Mouse (Mus musculus): ENCODE results near the gene Ablim1. TPM values are rescaled to one million over a fixed set of nuclear protein-coding genes. Genes with fewer than 3 reads are reported as not detected.

Gene Ablim1
- total RNA-seq, 2 experiments from 2014 or later: 417 to 451 TPM

DNA sequence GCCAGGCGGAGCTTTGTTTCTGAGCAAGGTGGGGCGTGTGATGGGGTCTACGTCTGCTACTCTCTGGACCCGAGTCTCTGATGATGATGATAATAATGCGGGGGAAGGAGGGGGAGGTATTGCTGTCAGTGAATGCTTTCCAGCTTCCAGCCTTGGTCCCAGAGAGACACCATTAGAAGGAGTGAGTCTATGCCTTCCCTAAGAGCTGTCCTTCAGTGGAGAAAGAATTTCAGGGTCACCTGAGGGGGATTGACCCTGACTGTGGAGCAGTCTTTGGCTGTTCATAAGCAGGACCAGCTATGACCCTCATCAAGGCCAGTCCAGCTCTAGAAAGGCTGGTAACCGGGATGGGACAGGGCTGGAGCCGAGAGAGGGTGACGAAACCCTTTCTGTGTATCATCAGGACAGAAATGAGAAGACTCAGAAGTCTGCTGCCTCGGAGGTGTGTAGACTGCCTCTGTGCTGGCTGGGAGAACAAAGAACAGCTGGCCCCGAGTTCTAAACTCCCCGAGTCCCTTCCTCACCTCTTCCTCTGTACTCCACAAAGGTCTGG is 370 bp upstream of the Ablim1 start:
- intact Hi-C loops (cut with DNase I): no loop called here
- no peak for DNase-seq (ENCODE audit: low spot score)

DNA sequence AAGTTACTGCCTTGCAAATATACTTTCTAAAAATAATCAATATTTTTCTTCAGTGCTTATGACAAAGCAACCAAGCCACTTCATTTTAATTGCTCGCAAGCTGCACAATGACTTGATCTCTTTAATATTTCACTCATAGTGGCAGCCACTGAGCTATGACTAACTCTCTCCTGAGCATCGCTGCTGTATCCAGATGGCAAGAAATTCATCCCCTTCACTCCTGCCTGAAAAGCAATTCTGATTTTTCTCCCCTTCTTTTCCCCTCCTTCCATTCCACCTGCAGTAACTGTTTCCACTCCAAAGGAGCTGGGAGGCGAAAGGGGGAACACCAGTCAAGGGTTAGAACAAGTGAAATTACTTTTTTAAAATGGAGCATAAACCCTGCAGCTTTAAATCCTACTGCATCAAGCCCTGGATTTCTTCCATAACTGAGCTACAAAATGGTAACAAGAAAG is 801 bp downstream of the Ablim1 start:
- intact Hi-C loops (cut with DNase I): loop anchor here (2.0 to 5.0 kb wide), 3 partner anchors 17 to 117 kb away; no protein-coding TSS in a partner anchor
- DNase-seq (ENCODE audit: low spot score): no peak

DNA sequence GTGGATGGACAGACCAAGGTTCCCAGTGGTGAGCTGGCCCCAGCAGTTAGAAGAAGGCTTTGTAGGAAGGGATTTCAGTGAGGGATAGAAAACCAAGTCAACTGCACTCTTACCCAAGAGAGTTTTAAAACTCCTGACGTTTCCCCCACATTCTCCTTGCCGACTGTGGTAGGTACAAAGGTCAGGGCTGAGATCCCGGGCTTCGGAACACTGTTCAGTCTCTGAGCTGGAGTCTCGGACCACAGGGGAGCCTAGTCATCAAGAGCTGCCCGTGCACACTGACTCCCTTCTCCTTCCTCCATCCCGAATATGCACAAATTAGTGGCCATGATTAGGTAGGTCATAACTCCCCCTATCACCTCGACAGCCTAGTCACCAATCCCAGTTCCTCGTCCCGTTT is 1.5 kb downstream of the Ablim1 start:
- intact Hi-C loops (cut with DNase I): loop anchor here (2.0 to 5.0 kb wide), 3 partner anchors 16 to 116 kb away; no protein-coding TSS in a partner anchor
- no peak for DNase-seq (ENCODE audit: low spot score)

DNA sequence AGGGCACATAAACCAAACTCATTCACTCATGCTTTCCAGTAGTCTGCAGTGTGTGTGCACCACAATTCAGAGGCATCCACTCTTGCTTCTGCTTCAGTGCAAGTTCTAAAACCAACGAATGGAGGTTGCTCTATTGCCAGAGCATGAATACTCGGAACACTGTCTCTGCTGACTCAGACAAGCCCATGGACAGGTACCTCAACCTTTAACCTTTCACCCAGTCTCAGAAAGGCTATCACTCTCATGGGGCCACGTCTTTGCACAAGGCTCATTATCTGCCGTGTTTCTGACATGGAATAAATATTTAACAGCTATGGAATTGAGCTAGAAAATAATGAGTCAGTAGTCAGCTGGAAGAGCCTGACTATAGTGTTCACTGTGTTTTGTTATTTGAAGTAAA is 4.7 kb downstream of the Ablim1 start:
- no peak for DNase-seq (ENCODE audit: low spot score)
- intact Hi-C loops (cut with DNase I): loop anchor here (5.0 kb wide), 1 partner anchor 113 kb away; no protein-coding TSS in a partner anchor

DNA sequence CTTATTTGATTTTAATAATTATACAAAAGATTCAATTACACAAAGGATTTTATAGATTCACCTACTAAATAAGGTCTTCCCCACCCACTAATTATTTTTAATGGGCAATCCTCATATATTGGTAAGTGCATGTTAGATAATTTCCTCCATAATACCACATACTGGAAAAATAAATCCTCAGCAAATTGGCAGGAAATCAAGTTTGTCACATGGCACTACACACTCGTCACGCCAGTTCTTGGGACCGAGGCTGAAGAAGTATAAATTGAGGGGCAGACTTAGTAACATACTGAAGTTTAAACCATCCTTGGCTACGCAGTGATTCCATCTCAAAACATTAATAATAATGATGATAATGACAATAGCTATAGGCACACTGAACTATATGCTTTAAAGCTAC is 8.1 kb downstream of the Ablim1 start:
- no peak for DNase-seq (ENCODE audit: low spot score)
- intact Hi-C loops (cut with DNase I): no loop called here

DNA sequence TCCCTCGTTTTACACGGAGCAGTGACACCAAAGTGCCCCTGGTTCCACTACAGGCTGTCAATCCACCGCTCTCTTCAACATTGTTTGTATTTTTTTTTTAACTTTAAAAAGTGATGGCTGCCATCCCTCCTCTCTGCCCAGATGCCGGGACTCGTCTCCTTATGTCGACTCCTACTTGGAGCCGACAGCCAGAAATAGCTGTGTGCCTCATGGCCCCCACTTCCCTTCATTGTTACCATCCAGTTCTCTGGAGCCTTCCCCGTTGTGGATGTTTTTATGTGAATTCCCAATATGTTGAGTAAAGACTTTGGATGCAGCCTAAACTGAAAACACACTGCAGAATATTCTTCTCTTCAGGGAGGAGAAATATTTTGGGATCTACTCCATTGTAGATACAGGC is 8.7 kb downstream of the Ablim1 start:
- DNase-seq (ENCODE audit: low spot score): no peak
- intact Hi-C loops (cut with DNase I): no loop called here

DNA sequence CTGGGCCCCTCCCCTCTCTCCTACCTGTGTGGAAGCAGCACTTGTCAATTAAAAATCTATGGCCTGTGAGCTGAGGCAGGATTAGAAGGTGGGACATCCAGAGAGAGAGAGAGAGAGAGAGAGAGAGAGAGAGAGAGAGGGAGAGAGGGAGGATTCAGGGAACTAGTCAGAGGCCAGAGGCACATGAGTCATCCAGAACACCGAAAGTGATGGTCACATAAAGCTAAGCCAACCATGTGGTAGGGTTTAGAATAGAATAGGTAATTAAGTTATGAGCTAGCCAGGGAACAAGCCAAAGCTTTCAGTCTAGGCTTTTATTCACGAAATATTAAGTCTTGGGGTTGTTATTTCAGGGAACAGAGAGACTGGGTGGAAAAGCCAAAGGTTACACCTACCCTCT is 10.1 kb downstream of the Ablim1 start:
- intact Hi-C loops (cut with DNase I): no loop called here
- DNase-seq (ENCODE audit: low spot score): no peak

DNA sequence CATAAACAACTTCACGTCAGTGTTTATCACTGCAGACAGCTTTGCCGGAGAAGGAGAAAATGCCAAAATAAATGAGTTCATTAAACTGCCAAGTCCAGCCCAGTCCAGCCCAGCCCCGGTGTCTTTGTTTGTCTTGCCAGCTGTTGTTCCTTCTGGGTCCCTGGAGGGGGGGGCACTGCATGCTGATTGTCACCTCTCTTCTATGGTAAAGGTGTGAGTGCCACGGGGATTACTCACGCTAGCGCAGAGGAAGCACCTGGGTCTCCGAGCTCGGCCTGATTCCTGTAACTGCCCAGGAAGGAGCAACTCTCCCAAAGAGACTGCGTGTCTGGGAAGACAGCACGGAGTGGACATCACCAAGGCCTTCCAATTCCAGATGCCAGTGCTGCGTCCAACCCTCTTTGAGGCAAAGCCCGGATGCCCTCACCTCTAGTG is 12.7 kb downstream of the Ablim1 start:
- intact Hi-C loops (cut with DNase I): no loop called here
- DNase-seq (ENCODE audit: low spot score): peak; percentile 17

DNA sequence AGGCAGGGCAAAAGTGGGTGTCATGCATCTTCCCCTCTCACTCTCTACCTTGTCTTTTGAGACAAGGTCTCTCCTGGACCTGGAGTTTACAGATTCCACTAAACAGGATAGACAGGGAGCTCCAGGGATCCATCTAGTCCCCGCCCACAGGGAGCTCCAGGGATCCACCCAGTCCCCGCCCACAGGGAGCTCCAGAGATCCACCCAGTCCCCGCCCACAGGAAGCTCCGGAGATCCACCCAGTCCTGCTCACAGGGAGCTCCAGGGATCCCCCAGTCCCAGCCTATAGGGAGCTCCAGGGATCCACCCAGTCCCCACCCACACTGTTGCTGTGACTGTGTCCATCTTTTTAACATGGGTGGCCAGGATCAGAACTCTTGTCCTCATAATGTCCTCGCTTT is 16.7 kb downstream of the Ablim1 start:
- DNase-seq (ENCODE audit: low spot score): no peak
- intact Hi-C loops (cut with DNase I): no loop called here

DNA sequence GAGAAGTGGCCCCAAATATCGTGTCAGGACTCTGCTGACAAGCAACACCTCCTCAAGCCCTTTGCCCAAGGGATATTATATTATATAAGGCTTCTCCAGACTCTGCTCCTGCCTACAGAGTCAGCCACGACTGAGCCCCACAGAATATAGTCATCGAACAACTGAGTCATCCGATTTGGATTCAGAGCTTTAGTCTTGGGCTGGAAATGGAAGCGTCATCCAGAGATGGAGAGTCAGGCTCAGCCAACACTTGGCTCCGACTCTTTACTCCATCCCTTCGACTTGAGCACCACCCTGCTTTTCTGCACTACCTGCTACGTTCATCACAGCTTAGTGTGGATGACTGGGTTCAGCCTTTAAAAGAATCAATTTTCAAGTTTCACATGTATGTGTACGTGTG is 17.3 kb downstream of the Ablim1 start:
- no peak for DNase-seq (ENCODE audit: low spot score)
- intact Hi-C loops (cut with DNase I): loop anchor here (2.0 kb wide), 1 partner anchor 15 kb away; no protein-coding TSS in a partner anchor

DNA sequence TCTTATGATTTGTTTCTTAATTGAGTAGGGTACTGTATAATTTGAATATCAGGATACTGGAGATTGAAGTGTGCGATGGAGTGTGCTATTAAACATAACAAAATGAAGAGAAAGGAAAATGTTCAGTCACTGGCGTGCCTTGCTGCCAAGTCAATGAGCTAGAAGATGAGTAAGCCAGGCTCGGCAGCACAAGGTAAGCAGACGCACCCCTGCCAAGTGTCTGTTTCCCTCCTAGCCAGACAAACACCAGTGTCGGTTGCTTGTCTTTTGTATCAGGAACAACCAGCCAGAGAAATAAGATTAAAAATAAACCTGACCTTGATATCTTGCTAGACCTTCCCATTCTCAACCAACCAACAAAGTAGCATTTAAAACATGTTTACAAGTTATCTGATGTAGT is 18.2 kb downstream of the Ablim1 start:
- intact Hi-C loops (cut with DNase I): loop anchor here (2.0 kb wide), 1 partner anchor 16 kb away; no protein-coding TSS in a partner anchor
- no peak for DNase-seq (ENCODE audit: low spot score)

DNA sequence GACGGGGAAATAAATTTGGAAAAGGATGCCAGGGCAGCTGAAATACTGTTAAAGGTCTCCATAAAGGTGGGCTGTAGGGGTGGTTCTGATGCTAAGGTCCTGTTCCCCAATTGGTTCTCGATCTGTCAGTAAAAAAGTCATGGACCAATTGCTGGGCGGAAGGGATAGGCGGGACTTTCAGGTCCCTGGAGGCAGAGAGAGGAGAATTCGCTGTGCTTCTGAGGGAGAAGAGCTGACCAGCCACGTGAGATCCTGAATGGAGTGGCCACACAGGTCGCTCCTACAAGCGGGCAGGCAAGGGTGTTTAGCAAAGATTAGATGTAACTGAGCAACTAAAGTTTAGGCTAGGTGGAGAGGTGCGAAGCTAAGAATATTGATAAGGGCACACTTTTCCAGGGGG is 19.2 kb downstream of the Ablim1 start:
- intact Hi-C loops (cut with DNase I): no loop called here
- no peak for DNase-seq (ENCODE audit: low spot score)

DNA sequence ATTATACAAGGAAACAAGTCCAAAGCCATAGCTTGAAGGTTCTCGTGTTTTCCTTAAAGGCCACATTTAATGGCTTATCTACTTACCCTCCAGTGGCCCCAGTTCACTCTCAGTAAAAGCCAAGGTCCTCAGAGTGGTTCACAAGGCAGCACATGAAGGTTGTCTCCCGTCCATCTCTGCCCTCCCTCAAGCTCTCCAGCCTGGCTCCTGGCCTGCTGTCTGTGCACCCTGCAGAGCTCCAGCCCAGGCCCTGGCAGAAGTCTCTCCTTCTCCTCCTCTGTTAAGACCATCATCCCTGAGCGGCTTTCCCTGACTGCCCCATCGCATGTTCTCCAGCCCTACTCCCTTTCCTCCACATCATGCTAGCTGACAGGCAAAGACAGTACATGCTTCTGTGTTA is 20.4 kb downstream of the Ablim1 start:
- intact Hi-C loops (cut with DNase I): no loop called here
- DNase-seq (ENCODE audit: low spot score): no peak

DNA sequence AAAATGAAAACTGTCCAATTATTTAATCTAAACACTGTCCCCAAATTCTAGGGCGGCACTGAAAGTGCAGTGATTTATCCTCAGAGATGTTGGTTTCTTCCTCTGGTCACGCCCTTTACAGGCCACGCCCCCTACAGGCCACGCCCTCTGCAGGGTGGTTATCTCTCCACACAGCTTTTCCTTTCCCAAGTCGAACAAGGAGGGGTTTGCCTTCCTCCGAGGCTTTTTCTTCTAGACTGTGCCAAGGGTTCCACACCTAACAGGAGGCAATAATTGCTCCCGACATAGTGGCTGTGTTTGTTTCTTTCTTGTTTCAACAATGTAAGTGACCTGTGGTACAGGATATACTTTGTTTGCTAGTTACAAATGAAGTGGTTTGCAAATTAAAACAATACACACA is 21.0 kb downstream of the Ablim1 start:
- peak; percentile 79 for DNase-seq (ENCODE audit: low spot score)
- intact Hi-C loops (cut with DNase I): no loop called here

DNA sequence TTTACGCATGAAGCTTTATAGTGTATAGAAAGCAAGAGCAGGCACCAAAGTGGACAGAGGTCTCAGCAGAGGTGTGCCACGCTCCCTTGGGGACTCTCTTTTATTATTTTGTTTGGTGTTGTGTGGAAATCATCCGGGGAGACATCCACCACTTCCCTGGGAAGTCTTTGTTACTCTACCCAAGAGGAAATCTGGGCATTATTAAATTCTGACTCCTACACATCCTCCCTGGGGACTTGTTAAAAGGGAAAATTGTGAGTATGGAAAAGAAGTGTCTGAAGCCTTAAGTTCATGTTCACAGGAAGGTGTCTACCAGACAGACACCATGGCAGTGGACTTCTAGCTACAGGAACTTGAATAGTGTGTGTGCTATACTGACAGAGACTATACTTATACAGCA is 31.4 kb downstream of the Ablim1 start:
- DNase-seq (ENCODE audit: low spot score): no peak
- intact Hi-C loops (cut with DNase I): no loop called here

DNA sequence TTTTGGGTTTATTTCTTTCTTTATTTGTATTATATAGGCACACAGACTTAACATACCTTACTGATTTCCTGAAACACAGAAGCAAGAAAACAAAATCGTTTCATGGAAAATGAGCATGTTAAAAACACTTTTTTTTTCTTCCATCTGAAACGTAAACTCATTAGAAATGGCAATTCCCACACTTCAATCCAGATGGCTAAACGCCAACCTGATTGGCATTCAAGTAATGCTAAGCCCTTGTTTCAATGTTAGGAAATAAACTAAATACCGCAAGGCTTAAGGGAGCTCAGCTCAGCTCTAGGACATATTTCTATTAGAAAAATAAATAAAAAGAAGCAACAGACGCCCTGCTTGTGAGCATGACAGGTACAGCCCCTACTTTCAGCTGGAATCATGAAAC is 32.1 kb downstream of the Ablim1 start:
- intact Hi-C loops (cut with DNase I): no loop called here
- no peak for DNase-seq (ENCODE audit: low spot score)

DNA sequence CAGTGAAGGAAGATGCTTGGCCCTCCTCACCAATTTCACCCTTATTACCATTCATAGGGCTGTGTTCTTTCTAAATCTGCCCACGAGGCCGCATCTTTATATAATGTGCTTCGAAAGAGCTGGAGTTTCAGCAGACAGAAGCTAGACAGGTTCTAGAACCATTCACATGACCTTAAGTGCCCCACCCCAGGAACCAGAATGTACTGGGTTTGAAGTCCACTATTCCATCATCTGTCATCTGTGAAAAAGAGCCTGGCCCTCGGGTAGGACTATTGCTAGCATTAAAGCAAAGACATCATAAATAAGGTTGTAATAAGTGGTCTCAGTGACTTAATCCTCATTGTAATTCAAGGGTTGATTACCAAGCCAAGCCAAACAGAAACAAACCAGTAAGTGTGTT is 35.1 kb downstream of the Ablim1 start:
- intact Hi-C loops (cut with DNase I): no loop called here
- DNase-seq (ENCODE audit: low spot score): no peak

DNA sequence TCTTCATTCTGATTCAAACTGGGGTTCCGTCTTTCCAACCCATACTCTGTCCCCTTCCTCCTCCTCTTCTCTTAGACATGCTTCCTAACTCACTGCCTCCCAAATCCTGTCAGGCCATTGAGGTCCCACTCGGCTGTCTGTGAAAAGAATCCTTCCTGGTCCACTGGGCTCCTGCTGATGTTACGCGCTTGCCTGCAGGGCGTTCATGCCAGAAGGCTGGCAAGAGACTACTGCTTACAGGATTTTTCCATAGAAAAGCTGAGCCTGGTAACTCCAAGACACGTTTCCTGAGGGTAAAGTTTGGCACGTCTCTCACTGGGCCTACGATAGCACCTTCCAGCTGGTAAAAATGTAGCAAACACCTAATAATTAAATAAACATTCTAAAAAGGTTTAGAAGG is 36.5 kb downstream of the Ablim1 start:
- intact Hi-C loops (cut with DNase I): no loop called here
- no peak for DNase-seq (ENCODE audit: low spot score)

DNA sequence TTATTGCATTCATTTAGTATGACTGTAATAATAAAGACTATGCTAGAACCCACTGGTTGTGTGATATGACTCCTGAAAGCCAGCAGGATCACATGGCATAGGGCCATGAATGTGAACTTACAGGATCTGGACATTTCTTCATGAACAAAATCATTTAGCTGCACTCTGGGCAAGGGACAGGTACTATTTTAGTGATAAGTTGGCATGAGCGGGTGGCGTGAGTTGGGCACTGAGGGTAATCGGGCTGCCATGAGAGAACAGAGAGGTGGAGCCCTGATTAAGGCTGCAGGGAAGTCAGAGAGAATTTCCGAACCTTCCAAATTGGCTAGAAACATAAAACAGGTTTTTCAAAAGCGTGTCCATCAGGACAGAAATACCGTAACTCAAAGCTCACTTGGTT is 37.7 kb downstream of the Ablim1 start:
- intact Hi-C loops (cut with DNase I): no loop called here
- DNase-seq (ENCODE audit: low spot score): no peak

DNA sequence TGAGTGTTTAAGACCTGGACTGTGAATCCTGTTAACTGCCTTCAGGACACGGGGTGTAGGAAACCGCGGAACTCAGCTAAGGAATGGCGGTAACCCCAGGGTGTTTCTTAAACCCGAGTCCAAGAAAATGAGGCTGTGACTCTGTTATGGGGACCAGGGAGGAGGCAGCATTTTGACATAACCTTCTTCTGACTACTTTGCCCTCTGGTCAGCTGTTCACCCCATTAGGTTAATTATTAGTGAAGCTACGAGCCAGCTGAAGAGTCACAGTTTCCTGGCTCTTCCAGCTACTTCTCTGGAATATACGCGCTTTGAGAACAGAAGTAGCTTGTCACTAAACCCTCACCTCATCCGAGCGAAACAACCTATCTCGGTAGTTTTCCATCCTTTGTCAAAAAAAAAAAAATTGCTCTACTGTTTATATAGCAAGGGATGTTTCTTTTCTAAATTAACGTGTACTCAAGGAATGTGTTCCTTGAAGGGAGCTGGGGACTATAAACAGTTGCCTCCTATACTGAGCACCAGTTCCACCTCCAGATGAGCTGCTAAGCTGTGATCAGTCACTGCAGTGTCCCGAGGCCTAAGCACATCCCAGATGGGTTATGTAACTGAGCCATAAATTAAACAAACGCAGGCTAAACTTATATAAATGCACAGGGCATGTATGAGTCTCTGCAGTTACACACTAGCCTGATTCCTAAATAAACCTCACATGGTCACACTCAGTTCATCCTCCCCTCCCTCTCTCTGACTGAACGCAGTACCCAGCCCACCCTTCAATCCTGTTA is 39.4 kb downstream of the Ablim1 start:
- intact Hi-C loops (cut with DNase I): no loop called here
- DNase-seq (ENCODE audit: low spot score): no peak

DNA sequence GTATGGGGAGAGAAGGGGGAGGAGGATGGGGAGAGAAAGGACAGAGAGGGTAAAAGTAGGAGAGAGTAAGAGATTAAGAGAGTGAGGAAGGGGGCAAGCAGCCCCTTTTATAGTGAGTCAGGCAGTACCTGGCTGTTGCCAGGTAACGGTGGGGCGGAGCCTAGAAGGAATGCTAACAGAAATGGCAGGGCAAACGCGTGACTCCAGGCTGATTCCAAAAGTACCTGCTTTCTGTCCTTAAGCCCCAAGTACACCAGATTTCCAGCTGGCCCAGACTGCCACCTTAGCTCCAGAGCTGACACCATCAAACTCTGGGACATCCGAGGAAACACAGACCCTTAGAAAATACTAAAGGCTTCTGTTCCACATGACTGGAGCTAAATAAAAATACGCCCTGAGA is 40.0 kb downstream of the Ablim1 start:
- DNase-seq (ENCODE audit: low spot score): no peak
- intact Hi-C loops (cut with DNase I): no loop called here

DNA sequence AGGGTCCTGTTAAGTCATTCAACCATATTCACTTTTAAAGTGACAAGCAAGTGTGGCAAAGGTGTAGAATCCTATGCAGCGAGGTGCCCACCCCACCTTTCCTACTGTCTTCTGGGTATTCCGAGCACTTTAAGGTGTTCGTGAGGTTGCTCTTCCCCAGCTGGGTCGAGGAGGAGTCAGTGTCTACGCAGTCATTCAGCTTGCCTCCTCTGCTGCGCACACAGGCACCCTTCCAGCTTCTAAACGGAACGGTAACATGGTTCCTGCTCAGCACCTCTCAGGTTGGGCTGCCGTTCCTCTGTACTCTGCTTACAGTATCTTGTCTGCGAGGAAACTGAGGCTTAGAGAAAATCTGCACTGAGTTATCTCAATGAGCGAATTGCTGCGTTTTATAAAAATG is 40.4 kb downstream of the Ablim1 start:
- intact Hi-C loops (cut with DNase I): no loop called here
- DNase-seq (ENCODE audit: low spot score): no peak
